15 mouse cellular contexts compared by ENCODE assay signal in the genomic region with DNA sequence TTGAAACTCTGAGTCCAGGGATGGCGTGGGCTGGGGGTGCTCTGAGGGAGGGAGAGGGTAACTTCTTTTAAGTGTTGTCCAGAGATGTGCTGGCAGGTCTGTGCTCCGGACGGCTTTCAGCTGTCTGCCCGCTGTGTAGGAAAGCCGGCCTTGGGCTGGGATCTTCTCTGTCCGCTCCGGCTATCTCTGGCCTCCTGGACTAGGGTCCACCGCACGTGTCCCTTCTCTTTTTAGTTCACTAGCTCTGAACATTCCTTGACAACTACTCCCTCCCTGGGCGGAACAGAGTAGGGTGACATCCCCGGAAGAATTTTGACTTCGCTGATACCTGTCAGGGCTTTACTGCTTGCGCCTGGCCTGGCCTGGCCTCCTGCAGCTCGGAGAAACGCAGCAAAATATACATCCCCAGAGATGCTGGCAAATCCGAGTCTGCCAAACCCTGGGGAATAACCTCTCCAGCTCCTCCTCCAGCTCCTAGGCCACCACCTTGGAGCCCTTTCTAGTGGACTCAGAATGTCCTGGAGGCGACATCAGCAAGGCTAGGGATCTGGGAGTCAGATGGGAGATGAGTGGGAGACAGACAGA. TPM values are rescaled to one million over a fixed set of nuclear protein-coding genes. Genes with fewer than 3 reads are reported as not detected.
A peak's percentile ranks its signal among the peaks of the same experiment; 100 is the strongest.
DNase-seq lines count a peak whose midpoint lies in the region; ATAC-seq lines count a peak whose summit lies in the region.
"Had no signal": no experiment of that assay in that cellular context is flagged by ENCODE, and none has a peak within 500 bp of the region (broad histone marks: within the 10 kb centered on the region; RNA-seq: fewer than 3 reads in every experiment).

No protein-coding gene starts in this region.

- H3K27ac ChIP-seq in forebrain, embryonic 12.5 days, result no peak overlapping the region
- no peak overlapping the region for H3K27ac ChIP-seq in forebrain, embryonic 16.5 days (ENCODE audit: low read length)
- no peak overlapping the region for H3K27ac ChIP-seq in hindbrain, embryonic 14.5 days
- no peak overlapping the region for H3K27ac ChIP-seq in midbrain, embryonic 16.5 days (ENCODE audit: low read length)
- H3K27ac ChIP-seq in kidney, embryonic 14.5 days (ENCODE audit: low read depth, low read length), result no peak overlapping the region
- H3K27ac ChIP-seq: limb, embryonic 13.5 days had no signal

- H3K4me2 ChIP-seq in forebrain, embryonic 12.5 days, result peak overlapping the region; percentile 54
- H3K4me2 ChIP-seq in forebrain, embryonic 16.5 days (ENCODE audit: low read length), result no peak overlapping the region
- peak overlapping the region; percentile 40; the same call in 1 of the 2 replicates for H3K4me2 ChIP-seq in hindbrain, embryonic 14.5 days (replicated peaks)
- peak overlapping the region; percentile 51 for H3K4me2 ChIP-seq in midbrain, embryonic 16.5 days (ENCODE audit: low read length)
- no peak overlapping the region for H3K4me2 ChIP-seq in kidney, embryonic 14.5 days (replicated peaks; ENCODE audit: low read depth, low read length)

- no peaks in the 10 kb centered on the region for H3K9me3 ChIP-seq in forebrain, embryonic 12.5 days
- no peaks in the 10 kb centered on the region for H3K9me3 ChIP-seq in forebrain, embryonic 16.5 days (ENCODE audit: control insufficient read depth, low read length)
- H3K9me3 ChIP-seq in hindbrain, embryonic 14.5 days (ENCODE audit: control insufficient read depth, low read length), result no peaks in the 10 kb centered on the region
- H3K9me3 ChIP-seq in midbrain, embryonic 16.5 days (replicated peaks; ENCODE audit: control insufficient read depth, low read length, poor library complexity, severe bottlenecking), result no peaks in the 10 kb centered on the region
- H3K9me3 ChIP-seq in kidney, embryonic 14.5 days (ENCODE audit: control insufficient read depth, low read length), result no peaks in the 10 kb centered on the region
- H3K9me3 ChIP-seq: limb, embryonic 13.5 days had no signal

- no peak for ATAC-seq in forebrain, embryonic 12.5 days (ENCODE audit: low FRiP score)
- no peak for ATAC-seq in forebrain, embryonic 16.5 days
- ATAC-seq in hindbrain, embryonic 14.5 days (ENCODE audit: low FRiP score), result no peak
- ATAC-seq in midbrain, embryonic 16.5 days, result no peak
- ATAC-seq in kidney, embryonic 14.5 days (ENCODE audit: low FRiP score, low TSS enrichment), result no peak
- ATAC-seq in megakaryocyte, adult 5-6 weeks (ENCODE audit: poor library complexity, severe bottlenecking), result no peak

- peaks cover 100% of the 10 kb centered on the region for H3K27me3 ChIP-seq in forebrain, embryonic 12.5 days
- H3K27me3 ChIP-seq in forebrain, embryonic 16.5 days (replicated peaks; ENCODE audit: control insufficient read depth, insufficient read depth, low read length), result peaks cover 81% of the 10 kb centered on the region
- peaks cover 88% of the 10 kb centered on the region for H3K27me3 ChIP-seq in hindbrain, embryonic 14.5 days (ENCODE audit: control insufficient read depth, insufficient read depth, low read length)
- H3K27me3 ChIP-seq in midbrain, embryonic 16.5 days (ENCODE audit: control insufficient read depth, insufficient read depth, low read depth, low read length), result peaks cover 58% of the 10 kb centered on the region
- H3K27me3 ChIP-seq in kidney, embryonic 14.5 days (ENCODE audit: control insufficient read depth, insufficient read depth, low read length), result peaks cover 99% of the 10 kb centered on the region

- 2% methylated on average over 17 of the region's 17 CpGs for WGBS in forebrain, embryonic 12.5 days
- WGBS in forebrain, embryonic 16.5 days, result 12% methylated on average over 17 of the region's 17 CpGs
- WGBS in hindbrain, embryonic 14.5 days, result 6% methylated on average over 17 of the region's 17 CpGs
- WGBS in midbrain, embryonic 16.5 days, result 8% methylated on average over 17 of the region's 17 CpGs
- WGBS in kidney, embryonic 14.5 days, result 7% methylated on average over 17 of the region's 17 CpGs

- H3K4me3 ChIP-seq in forebrain, embryonic 12.5 days (replicated peaks), result no peak overlapping the region
- no peak overlapping the region for H3K4me3 ChIP-seq in forebrain, embryonic 16.5 days (replicated peaks; ENCODE audit: low read length)
- no peak overlapping the region for H3K4me3 ChIP-seq in hindbrain, embryonic 14.5 days (replicated peaks; ENCODE audit: low read length)
- 0 out of 2 replicates have a peak overlapping the region, but pooled peaks have one; percentile 3 for H3K4me3 ChIP-seq in midbrain, embryonic 16.5 days (ENCODE audit: low read depth, low read length)
- no peak overlapping the region for H3K4me3 ChIP-seq in kidney, embryonic 14.5 days (ENCODE audit: low read length)
- H3K4me3 ChIP-seq: erythroblast, embryonic 14.5 days had no signal

- peak; percentile 58 for DNase-seq in embryo, embryonic 10.5 days (ENCODE audit: low spot score)
- no peak for DNase-seq in hindbrain, embryonic 14.5 days (ENCODE audit: low spot score)
- no peak for DNase-seq in layer of hippocampus, adult 9-10 months (ENCODE audit: low spot score)
- DNase-seq: cerebellum, adult 9-11 months; kidney, adult 2 months; spleen, adult 18-20 months had no signal

- H3K4me1 ChIP-seq in forebrain, embryonic 12.5 days, result peaks cover 83% of the 10 kb centered on the region
- peaks cover 16% of the 10 kb centered on the region for H3K4me1 ChIP-seq in forebrain, embryonic 16.5 days (replicated peaks; ENCODE audit: control insufficient read depth, insufficient read depth, low read length)
- H3K4me1 ChIP-seq in hindbrain, embryonic 14.5 days (replicated peaks; ENCODE audit: control insufficient read depth, insufficient read depth, low read length), result peaks cover 3% of the 10 kb centered on the region; the same call in 1 of the 2 replicates
- peaks cover 13% of the 10 kb centered on the region for H3K4me1 ChIP-seq in midbrain, embryonic 16.5 days (ENCODE audit: control insufficient read depth, insufficient read depth, low read length)
- H3K4me1 ChIP-seq in kidney, embryonic 14.5 days (ENCODE audit: control insufficient read depth, insufficient read depth, low read length), result no peaks in the 10 kb centered on the region

- H3K9ac ChIP-seq in forebrain, embryonic 12.5 days, result no peak overlapping the region
- H3K9ac ChIP-seq in forebrain, embryonic 16.5 days (replicated peaks; ENCODE audit: low read depth, low read length), result no peak overlapping the region
- no peak overlapping the region for H3K9ac ChIP-seq in hindbrain, embryonic 14.5 days
- no peak overlapping the region for H3K9ac ChIP-seq in midbrain, embryonic 16.5 days (ENCODE audit: low read depth, low read length)
- no peak overlapping the region for H3K9ac ChIP-seq in kidney, embryonic 14.5 days (ENCODE audit: low read depth, low read length)
- H3K9ac ChIP-seq: limb, embryonic 13.5 days had no signal

- H3K36me3 ChIP-seq in forebrain, embryonic 12.5 days (replicated peaks), result no peaks in the 10 kb centered on the region
- H3K36me3 ChIP-seq in forebrain, embryonic 16.5 days (ENCODE audit: control insufficient read depth, insufficient read depth), result no peaks in the 10 kb centered on the region
- no peaks in the 10 kb centered on the region for H3K36me3 ChIP-seq in hindbrain, embryonic 14.5 days (replicated peaks; ENCODE audit: control insufficient read depth, insufficient read depth)
- H3K36me3 ChIP-seq in midbrain, embryonic 16.5 days (ENCODE audit: control insufficient read depth, insufficient read depth, low read length), result no peaks in the 10 kb centered on the region
- no peaks in the 10 kb centered on the region for H3K36me3 ChIP-seq in kidney, embryonic 14.5 days (ENCODE audit: control insufficient read depth, insufficient read depth, low read length)
- H3K36me3 ChIP-seq: limb, embryonic 13.5 days had no signal

RNA-seq across cellular contexts. Expression of gene Pax7, which starts 0.6 kb away (rescaled TPM):
- 0.37 and 0.43 TPM in 2 replicates for polyA plus RNA-seq in forebrain, embryonic 12.5 days (2016; fragmentation: Nextera tagmentation; extraction: Ambion mirVana)
- polyA plus RNA-seq in forebrain, embryonic 16.5 days (2015; fragmentation: Nextera tagmentation; extraction: Ambion mirVana), result 0.15 TPM in 1 of 2 replicates, not detected in the other
- 0.24 and 0.61 TPM in 2 replicates for polyA plus RNA-seq in hindbrain, embryonic 14.5 days (2014; fragmentation: Nextera tagmentation; extraction: Ambion mirVana)
- polyA plus RNA-seq in midbrain, embryonic 16.5 days (2015; fragmentation: Nextera tagmentation; extraction: Ambion mirVana), result 2.3 and 4.4 TPM in 2 replicates
- not detected in 2 replicates for polyA plus RNA-seq in kidney, embryonic 14.5 days (2014; fragmentation: Nextera tagmentation; extraction: Ambion mirVana)
- not detected in 2 replicates for total RNA-seq in megakaryocyte, adult 5-6 weeks (2015)
- total RNA-seq in megakaryocyte, adult 5-6 weeks (2017), result not detected in 2 replicates
- total RNA-seq: MEL had no signal
- polyA plus RNA-seq: erythroblast, embryonic 14.5 days; heart, embryonic 16.5 days had no signal

Comparison
In these comparisons a context has a peak if more than half of its experiments do, and no peak if none do; other contexts are left out.
1. H3K4me2 ChIP-seq: peak in forebrain, embryonic 12.5 days (single experiment), hindbrain, embryonic 14.5 days (single experiment) and midbrain, embryonic 16.5 days (single experiment); none in forebrain, embryonic 16.5 days (single experiment) and kidney, embryonic 14.5 days (single experiment).